Mouse (Mus musculus): Measurements from ENCODE around the gene Gstcd.

GRCm38 (mm10) chr3:132996299-132996698 lies 95.5 kb downstream of the Gstcd start:
- TF ChIP-seq CHD2 (IDR thresholded peaks at IDR 0.05; ENCODE audit: low read depth, low read length) (no peak), HCFC1 (IDR thresholded peaks at IDR 0.05; ENCODE audit: borderline replicate concordance, insufficient read depth, low read length) (no peak)
